Mouse (Mus musculus) testis, postnatal 14 days (tissue): ENCODE measurements at regions not wholly inside any gene's neighbourhood (a gene's known extent, or its start where the extent isn't known, plus 50 kb on each side); places are given as distances from the start of the nearest gene placed in this dataset.
A peak's percentile ranks its signal among the peaks of the same experiment; 100 is the strongest.

Source experiments
- DNase-seq: peaks from one replicate; pipeline ENCODE4 v3.0.0; 2021; ENCODE audit warnings: low spot score

GRCm38 (mm10) chr14:25228321-25229047, 230.5 kb upstream of the Zmiz1 start:
- peak; percentile 23 for DNase-seq

- no peak for DNase-seq
Measured at GRCm38 (mm10) chr14:25229569-25229968, 229.4 kb upstream of the Zmiz1 start.

- DNase-seq: peak; percentile 28
Measured at GRCm38 (mm10) chr14:25231881-25232280, 227.1 kb upstream of the Zmiz1 start.

- DNase-seq: no peak
Measured at GRCm38 (mm10) chr14:25236421-25236973, 222.5 kb upstream of the Zmiz1 start.

GRCm38 (mm10) chr14:25239335-25239960, 219.5 kb upstream of the Zmiz1 start:
- DNase-seq: no peak

GRCm38 (mm10) chr14:25242753-25243152, 216.2 kb upstream of the Zmiz1 start:
- DNase-seq: no peak

GRCm38 (mm10) chr14:25243289-25243688, 215.7 kb upstream of the Zmiz1 start:
- DNase-seq: no peak

GRCm38 (mm10) chr14:25243698-25244097, 215.3 kb upstream of the Zmiz1 start:
- no peak for DNase-seq

GRCm38 (mm10) chr14:25244841-25245240, 214.1 kb upstream of the Zmiz1 start:
- DNase-seq: no peak

GRCm38 (mm10) chr14:25245691-25246090, 213.3 kb upstream of the Zmiz1 start:
- DNase-seq: no peak

GRCm38 (mm10) chr14:25248941-25249340, 210.0 kb upstream of the Zmiz1 start:
- no peak for DNase-seq

- no peak for DNase-seq
Measured at GRCm38 (mm10) chr14:25253016-25253850, 205.8 kb upstream of the Zmiz1 start.

- no peak for DNase-seq
Measured at GRCm38 (mm10) chr14:25263121-25263520, 195.9 kb upstream of the Zmiz1 start.

GRCm38 (mm10) chr14:25266846-25267245, 192.1 kb upstream of the Zmiz1 start:
- no peak for DNase-seq

GRCm38 (mm10) chr14:25268090-25268631, 190.8 kb upstream of the Zmiz1 start:
- DNase-seq: peak; percentile 64

- no peak for DNase-seq
Measured at GRCm38 (mm10) chr14:25270227-25270876, 188.6 kb upstream of the Zmiz1 start.

- DNase-seq: no peak
Measured at GRCm38 (mm10) chr14:25272366-25273156, 186.4 kb upstream of the Zmiz1 start.

- no peak for DNase-seq
Measured at GRCm38 (mm10) chr14:25279751-25280150, 179.2 kb upstream of the Zmiz1 start.

- DNase-seq: no peak
Measured at GRCm38 (mm10) chr14:25292557-25292956, 166.4 kb upstream of the Zmiz1 start.

GRCm38 (mm10) chr14:25294226-25294625, 164.8 kb upstream of the Zmiz1 start:
- no peak for DNase-seq
